Mouse (Mus musculus): ENCODE results near the gene Ssbp3. TPM values are rescaled to one million over a fixed set of nuclear protein-coding genes. Genes with fewer than 3 reads are reported as not detected.

Ssbp3 gene
- total and polyA plus RNA-seq, 2 experiments = 12.9 to 36.7 TPM

- Histone ChIP-seq H3K27me3 (ENCODE audit: control insufficient read depth, insufficient read depth, low read length) (no peaks in the 10 kb centered on the region), H3K4me1 (ENCODE audit: control insufficient read depth, insufficient read depth, low read length) (peaks cover 43% of the 10 kb centered on the region), H3K4me3 (ENCODE audit: insufficient read depth, low read depth, low read length) (no peak overlapping the region), H3K79me2 (ENCODE audit: control insufficient read depth, insufficient read depth, low read length) (peaks cover 23% of the 10 kb centered on the region; the same call in 1 of the 2 replicates), H3K9ac (ENCODE audit: low read depth, low read length) (no peak overlapping the region), H3K27ac (replicated peaks; ENCODE audit: insufficient read depth, low read depth, low read length) (no peak overlapping the region), H3K36me3 (ENCODE audit: control insufficient read depth, insufficient read depth, low read length) (no peaks in the 10 kb centered on the region)
- WGBS = 98% methylated on average over 2 of the region's 2 CpGs
- no peak for TF ChIP-seq POLR2A (IDR thresholded peaks at IDR 0.05; ENCODE audit: extremely low read depth, insufficient read depth, low read length)
- TF ChIP-seq CTCF (IDR thresholded peaks at IDR 0.05; ENCODE audit: low read depth, low read length) = no peak
- DNase-seq (ENCODE audit: extremely low read depth, low read depth, low spot score) = no peak
Observed at GRCm38 (mm10) chr4:107008161-107008560, 97.7 kb downstream of the Ssbp3 start.

GRCm38 (mm10) chr4:107009548-107009947, 99.0 kb downstream of the Ssbp3 start:
- Histone ChIP-seq H3K9ac (ENCODE audit: low read depth, low read length) (no peak overlapping the region), H3K27ac (replicated peaks; ENCODE audit: insufficient read depth, low read depth, low read length) (no peak overlapping the region), H3K79me2 (ENCODE audit: control insufficient read depth, insufficient read depth, low read length) (peaks cover 30% of the 10 kb centered on the region; the same call in 1 of the 2 replicates), H3K27me3 (ENCODE audit: control insufficient read depth, insufficient read depth, low read length) (no peaks in the 10 kb centered on the region), H3K36me3 (ENCODE audit: control insufficient read depth, insufficient read depth, low read length) (no peaks in the 10 kb centered on the region), H3K4me1 (ENCODE audit: control insufficient read depth, insufficient read depth, low read length) (peaks cover 42% of the 10 kb centered on the region), H3K4me3 (ENCODE audit: insufficient read depth, low read depth, low read length) (no peak overlapping the region)
- WGBS = 83% methylated on average over 7 of the region's 7 CpGs
- DNase-seq (ENCODE audit: extremely low read depth, low read depth, low spot score) = no peak
- TF ChIP-seq CTCF (IDR thresholded peaks at IDR 0.05; ENCODE audit: low read depth, low read length) (no peak), POLR2A (IDR thresholded peaks at IDR 0.05; ENCODE audit: extremely low read depth, insufficient read depth, low read length) (no peak)

GRCm38 (mm10) chr4:107011325-107012004, 101.0 kb downstream of the Ssbp3 start:
- peaks cover 42% of the 10 kb centered on the region for H3K4me1 ChIP-seq (ENCODE audit: control insufficient read depth, insufficient read depth, low read length)
- no peak overlapping the region for H3K4me3 ChIP-seq (ENCODE audit: insufficient read depth, low read depth, low read length)
- H3K79me2 ChIP-seq (ENCODE audit: control insufficient read depth, insufficient read depth, low read length) = peaks cover 45% of the 10 kb centered on the region; the same call in 1 of the 2 replicates
- TF ChIP-seq POLR2A (IDR thresholded peaks at IDR 0.05; ENCODE audit: extremely low read depth, insufficient read depth, low read length) = no peak
- no peak overlapping the region for H3K27ac ChIP-seq (replicated peaks; ENCODE audit: insufficient read depth, low read depth, low read length)
- 96% methylated on average over 8 of the region's 8 CpGs for WGBS
- H3K9ac ChIP-seq (ENCODE audit: low read depth, low read length) = no peak overlapping the region
- no peak for DNase-seq (ENCODE audit: extremely low read depth, low read depth, low spot score)
- no peaks in the 10 kb centered on the region for H3K36me3 ChIP-seq (ENCODE audit: control insufficient read depth, insufficient read depth, low read length)
- no peaks in the 10 kb centered on the region for H3K27me3 ChIP-seq (ENCODE audit: control insufficient read depth, insufficient read depth, low read length)

- Histone ChIP-seq H3K27me3 (ENCODE audit: control insufficient read depth, insufficient read depth, low read length) (no peaks in the 10 kb centered on the region), H3K4me3 (ENCODE audit: insufficient read depth, low read depth, low read length) (no peak overlapping the region), H3K9ac (ENCODE audit: low read depth, low read length) (no peak overlapping the region), H3K36me3 (ENCODE audit: control insufficient read depth, insufficient read depth, low read length) (no peaks in the 10 kb centered on the region), H3K27ac (replicated peaks; ENCODE audit: insufficient read depth, low read depth, low read length) (no peak overlapping the region), H3K79me2 (ENCODE audit: control insufficient read depth, insufficient read depth, low read length) (peaks cover 43% of the 10 kb centered on the region; the same call in 1 of the 2 replicates), H3K4me1 (ENCODE audit: control insufficient read depth, insufficient read depth, low read length) (peaks cover 43% of the 10 kb centered on the region)
- DNase-seq (ENCODE audit: extremely low read depth, low read depth, low spot score) = no peak
- TF ChIP-seq CTCF (IDR thresholded peaks at IDR 0.05; ENCODE audit: low read depth, low read length) (no peak), POLR2A (IDR thresholded peaks at IDR 0.05; ENCODE audit: extremely low read depth, insufficient read depth, low read length) (no peak)
- WGBS = 80% methylated on average over 13 of the region's 13 CpGs
Observed at GRCm38 (mm10) chr4:107012005-107012478, 101.5 kb downstream of the Ssbp3 start.

- WGBS = 12% methylated on average over 3 of the region's 3 CpGs
- Histone ChIP-seq H3K9ac (ENCODE audit: low read depth, low read length) (no peak overlapping the region), H3K79me2 (ENCODE audit: control insufficient read depth, insufficient read depth, low read length) (peaks cover 38% of the 10 kb centered on the region; the same call in 1 of the 2 replicates), H3K36me3 (ENCODE audit: control insufficient read depth, insufficient read depth, low read length) (no peaks in the 10 kb centered on the region), H3K27ac (replicated peaks; ENCODE audit: insufficient read depth, low read depth, low read length) (peak overlapping the region; percentile 86), H3K4me1 (ENCODE audit: control insufficient read depth, insufficient read depth, low read length) (peaks cover 48% of the 10 kb centered on the region), H3K27me3 (ENCODE audit: control insufficient read depth, insufficient read depth, low read length) (no peaks in the 10 kb centered on the region), H3K4me3 (ENCODE audit: insufficient read depth, low read depth, low read length) (no peak overlapping the region)
- TF ChIP-seq CTCF (IDR thresholded peaks at IDR 0.05; ENCODE audit: low read depth, low read length) (no peak), POLR2A (IDR thresholded peaks at IDR 0.05; ENCODE audit: extremely low read depth, insufficient read depth, low read length) (no peak)
- peak; percentile 82 for DNase-seq (ENCODE audit: extremely low read depth, low read depth, low spot score)
Observed at GRCm38 (mm10) chr4:107012574-107012973, 102.1 kb downstream of the Ssbp3 start.
